Mouse (Mus musculus) kidney, adult 2 months (tissue): ENCODE measurements around the gene Inpp5d.

Experiments
- CTCF ChIP-seq: fragments of 200-500 bp; conservative IDR thresholded peaks from 2 replicates; pipeline ENCODE4 v1.5.1; 2011; ENCODE audit warnings: low read depth, mild to moderate bottlenecking, control low read depth, low read length, moderate library complexity, mixed read lengths; ENCODE audit not compliant: insufficient read depth, insufficient read length
- POLR2A ChIP-seq: fragments of 200-500 bp; IDR thresholded peaks from one replicate; pipeline ENCODE4 v1.6.1; 2011; ENCODE audit warnings: low read depth, low read length, control low read depth

- TF ChIP-seq CTCF (no peak), POLR2A (no peak)
These were observed 76.2 kb downstream of the Inpp5d start for GRCm38 (mm10) chr1:87696358-87696757.
